Mouse (Mus musculus): Measurements from ENCODE around the gene Cfap46. TPM values are rescaled to one million over a fixed set of nuclear protein-coding genes. Genes with fewer than 3 reads are reported as not detected.

Cfap46 gene
- polyA plus RNA-seq, 1 experiment = not detected

DNA sequence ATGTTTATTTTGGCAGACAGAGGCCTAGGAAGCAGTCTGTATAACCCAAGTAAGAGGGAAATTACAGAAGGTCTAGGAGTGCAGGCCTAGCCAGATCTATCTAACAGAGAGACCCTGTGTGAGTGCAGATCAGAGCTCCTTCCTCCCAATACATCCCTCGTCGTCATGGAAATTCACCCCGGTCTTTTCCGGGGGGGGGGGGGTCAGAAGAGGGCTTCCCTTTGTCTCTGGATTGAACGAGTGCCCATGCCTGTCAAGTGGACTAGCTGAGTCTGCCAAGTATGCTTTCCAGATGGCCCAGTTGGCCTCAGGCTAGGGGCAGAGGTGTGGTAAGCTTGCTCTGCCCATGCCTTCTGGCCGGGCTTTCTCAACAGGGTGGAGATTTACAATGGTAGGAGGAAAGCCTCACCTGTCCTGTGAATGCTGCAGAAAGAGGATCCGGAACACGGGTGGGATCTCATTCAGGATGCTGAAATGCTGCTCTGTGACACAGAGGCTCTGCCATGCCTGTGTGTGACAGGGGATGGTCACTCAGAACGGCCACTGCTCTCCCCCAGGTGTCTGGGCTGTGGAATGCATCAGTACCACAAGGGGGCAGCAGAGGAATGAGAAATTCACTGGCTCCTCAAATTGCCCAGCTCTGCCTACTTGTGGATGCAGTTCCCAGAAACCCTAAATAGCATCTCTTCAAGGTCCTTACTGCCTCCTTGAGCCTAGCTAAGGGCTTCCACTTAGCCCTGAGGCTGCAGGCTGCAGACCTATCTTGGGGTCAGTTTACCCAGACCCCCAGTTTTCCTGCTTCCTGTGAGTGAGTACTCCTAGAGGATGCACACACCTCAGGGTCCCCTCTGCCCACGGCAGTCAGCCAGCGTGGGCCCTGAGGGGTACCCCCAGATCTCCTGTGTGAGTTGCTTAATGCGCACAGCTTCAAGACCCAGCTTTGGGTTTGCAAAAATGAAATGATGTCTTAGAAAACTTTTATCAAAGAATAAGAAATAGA, 67.5 kb downstream of the Cfap46 start:
- Histone ChIP-seq H3K4me1 (ENCODE audit: control insufficient read depth, insufficient read depth, insufficient read length, low read length) (no peaks in the 10 kb centered on the region), H3K27me3 (ENCODE audit: control insufficient read depth, insufficient read depth, low read length) (no peaks in the 10 kb centered on the region), H3K4me3 (ENCODE audit: low read depth, low read length) (no peak overlapping the region), H3K36me3 (ENCODE audit: control insufficient read depth, insufficient read depth, low read length) (no peaks in the 10 kb centered on the region), H3K27ac (ENCODE audit: insufficient read depth, low read depth, low read length) (no peak overlapping the region)
- 57% methylated on average over 12 of the region's 12 CpGs for WGBS
- TF ChIP-seq CTCF (IDR thresholded peaks at IDR 0.05; ENCODE audit: extremely low read depth, insufficient read length, insufficient replicate concordance, low read depth, low read length) (peak; percentile 73; the same call in 1 of the 2 replicates), POLR2A (IDR thresholded peaks at IDR 0.05; ENCODE audit: low read depth, low read length) (no peak)

DNA sequence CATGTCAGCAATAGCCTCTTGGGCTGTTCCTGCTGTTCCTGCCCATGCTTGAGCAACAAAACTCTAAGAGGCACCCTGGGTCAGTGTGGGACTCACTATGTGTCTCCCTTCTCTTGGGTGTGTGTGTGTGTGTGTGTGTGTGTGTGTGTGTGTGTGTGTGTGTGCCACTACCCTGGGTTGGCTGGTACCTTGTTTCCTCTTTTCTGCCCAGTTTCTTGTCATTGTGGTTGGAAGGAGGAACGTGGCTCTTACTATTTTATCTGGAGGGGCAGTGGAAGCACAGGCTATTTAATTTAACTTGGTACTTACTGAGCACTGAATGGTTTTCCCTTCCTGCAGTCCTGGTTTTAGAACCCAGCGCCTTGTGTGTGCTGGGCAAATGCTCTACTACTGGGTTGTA, 73.3 kb downstream of the Cfap46 start:
- Histone ChIP-seq H3K27ac (ENCODE audit: insufficient read depth, low read depth, low read length) (no peak overlapping the region), H3K4me1 (ENCODE audit: control insufficient read depth, insufficient read depth, insufficient read length, low read length) (no peaks in the 10 kb centered on the region), H3K4me3 (ENCODE audit: low read depth, low read length) (no peak overlapping the region), H3K27me3 (ENCODE audit: control insufficient read depth, insufficient read depth, low read length) (no peaks in the 10 kb centered on the region), H3K36me3 (ENCODE audit: control insufficient read depth, insufficient read depth, low read length) (no peaks in the 10 kb centered on the region)
- TF ChIP-seq CTCF (IDR thresholded peaks at IDR 0.05; ENCODE audit: extremely low read depth, insufficient read length, insufficient replicate concordance, low read depth, low read length) (no peak), POLR2A (IDR thresholded peaks at IDR 0.05; ENCODE audit: low read depth, low read length) (no peak)
- 62% methylated on average over 2 of the region's 2 CpGs for WGBS

GRCm38 (mm10) chr7:139595862-139596261, 87.8 kb downstream of the Cfap46 start:
- no peaks in the 10 kb centered on the region for H3K36me3 ChIP-seq (ENCODE audit: control insufficient read depth, insufficient read depth, low read length)
- H3K4me3 ChIP-seq (ENCODE audit: low read depth, low read length) = no peak overlapping the region
- H3K4me1 ChIP-seq (ENCODE audit: control insufficient read depth, insufficient read depth, insufficient read length, low read length) = no peaks in the 10 kb centered on the region
- 58% methylated on average over 6 of the region's 6 CpGs for WGBS
- no peak overlapping the region for H3K27ac ChIP-seq (ENCODE audit: insufficient read depth, low read depth, low read length)
- H3K27me3 ChIP-seq (ENCODE audit: control insufficient read depth, insufficient read depth, low read length) = no peaks in the 10 kb centered on the region; the same call in 1 of the 2 replicates
- TF ChIP-seq POLR2A (IDR thresholded peaks at IDR 0.05; ENCODE audit: low read depth, low read length) (no peak), CTCF (IDR thresholded peaks at IDR 0.05; ENCODE audit: extremely low read depth, insufficient read length, insufficient replicate concordance, low read depth, low read length) (no peak)

DNA sequence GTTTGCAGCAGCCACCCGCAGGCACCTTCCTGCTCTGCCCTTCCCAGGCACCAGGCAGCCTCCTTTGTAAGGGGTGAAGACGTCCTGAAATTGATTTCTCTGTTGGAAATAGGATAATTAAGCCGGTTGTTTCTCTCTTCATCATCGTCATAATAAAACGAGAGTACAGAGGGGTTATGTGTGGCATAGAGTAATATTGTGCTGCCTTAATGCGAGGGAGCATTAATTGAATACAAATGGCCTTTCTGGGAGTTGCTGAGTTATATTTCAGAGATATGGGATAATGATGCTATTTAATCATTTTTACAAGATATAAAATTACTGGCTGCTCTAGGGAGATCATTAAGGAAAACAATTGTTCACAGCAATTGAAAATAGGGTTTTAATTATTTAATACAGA, 88.3 kb downstream of the Cfap46 start:
- 61% methylated on average over 6 of the region's 6 CpGs for WGBS
- no peak for TF ChIP-seq CTCF (IDR thresholded peaks at IDR 0.05; ENCODE audit: extremely low read depth, insufficient read length, insufficient replicate concordance, low read depth, low read length)
- TF ChIP-seq POLR2A (IDR thresholded peaks at IDR 0.05; ENCODE audit: low read depth, low read length) = no peak
- H3K4me1 ChIP-seq (ENCODE audit: control insufficient read depth, insufficient read depth, insufficient read length, low read length) = no peaks in the 10 kb centered on the region
- H3K36me3 ChIP-seq (ENCODE audit: control insufficient read depth, insufficient read depth, low read length) = no peaks in the 10 kb centered on the region
- no peak overlapping the region for H3K4me3 ChIP-seq (ENCODE audit: low read depth, low read length)
- H3K27ac ChIP-seq (ENCODE audit: insufficient read depth, low read depth, low read length) = no peak overlapping the region
- H3K27me3 ChIP-seq (ENCODE audit: control insufficient read depth, insufficient read depth, low read length) = no peaks in the 10 kb centered on the region; the same call in 1 of the 2 replicates

DNA sequence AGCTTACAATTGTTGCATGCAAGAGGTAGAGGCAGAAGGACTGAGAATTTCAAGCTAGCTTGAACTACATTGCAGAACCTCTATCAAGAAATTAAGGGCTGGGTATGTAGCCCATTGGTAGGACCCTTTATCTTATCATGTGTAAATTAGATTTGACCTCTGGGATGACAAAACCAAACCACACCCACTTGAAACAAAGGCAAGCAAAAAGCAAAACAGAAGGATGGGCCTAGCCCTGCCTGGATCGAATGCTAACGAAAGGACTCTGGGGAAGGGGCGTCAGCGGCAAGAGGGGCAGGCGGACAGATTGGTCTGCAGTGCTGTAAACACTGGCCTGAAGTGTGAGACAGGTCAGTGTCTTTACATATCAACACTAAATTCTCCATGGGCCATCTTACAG, 92.3 kb downstream of the Cfap46 start:
- TF ChIP-seq POLR2A (IDR thresholded peaks at IDR 0.05; ENCODE audit: low read depth, low read length) = no peak
- no peak for TF ChIP-seq CTCF (IDR thresholded peaks at IDR 0.05; ENCODE audit: extremely low read depth, insufficient read length, insufficient replicate concordance, low read depth, low read length)
- H3K4me1 ChIP-seq (ENCODE audit: control insufficient read depth, insufficient read depth, insufficient read length, low read length) = no peaks in the 10 kb centered on the region
- WGBS = 70% methylated on average over 5 of the region's 5 CpGs
- H3K36me3 ChIP-seq (ENCODE audit: control insufficient read depth, insufficient read depth, low read length) = no peaks in the 10 kb centered on the region
- no peak overlapping the region for H3K4me3 ChIP-seq (ENCODE audit: low read depth, low read length)
- no peak overlapping the region for H3K27ac ChIP-seq (ENCODE audit: insufficient read depth, low read depth, low read length)
- H3K27me3 ChIP-seq (ENCODE audit: control insufficient read depth, insufficient read depth, low read length) = peaks cover 8% of the 10 kb centered on the region; the same call in 1 of the 2 replicates

- H3K36me3 ChIP-seq (ENCODE audit: control insufficient read depth, insufficient read depth, low read length) = no peaks in the 10 kb centered on the region
- H3K27ac ChIP-seq (ENCODE audit: insufficient read depth, low read depth, low read length) = no peak overlapping the region
- H3K27me3 ChIP-seq (ENCODE audit: control insufficient read depth, insufficient read depth, low read length) = peaks cover 17% of the 10 kb centered on the region
- TF ChIP-seq CTCF (IDR thresholded peaks at IDR 0.05; ENCODE audit: extremely low read depth, insufficient read length, insufficient replicate concordance, low read depth, low read length) = peak; percentile 61; the same call in 1 of the 2 replicates
- TF ChIP-seq POLR2A (IDR thresholded peaks at IDR 0.05; ENCODE audit: low read depth, low read length) = no peak
- no peak overlapping the region for H3K4me3 ChIP-seq (ENCODE audit: low read depth, low read length)
- no peaks in the 10 kb centered on the region for H3K4me1 ChIP-seq (ENCODE audit: control insufficient read depth, insufficient read depth, insufficient read length, low read length)
- 34% methylated on average over 3 of the region's 3 CpGs for WGBS
These were observed 93.3 kb downstream of the Cfap46 start for GRCm38 (mm10) chr7:139590302-139590701.

- no peak for TF ChIP-seq POLR2A (IDR thresholded peaks at IDR 0.05; ENCODE audit: low read depth, low read length)
- no peak for TF ChIP-seq CTCF (IDR thresholded peaks at IDR 0.05; ENCODE audit: extremely low read depth, insufficient read length, insufficient replicate concordance, low read depth, low read length)
- H3K27me3 ChIP-seq (ENCODE audit: control insufficient read depth, insufficient read depth, low read length) = peaks cover 38% of the 10 kb centered on the region
- WGBS = 32% methylated on average over 7 of the region's 7 CpGs
- H3K4me1 ChIP-seq (ENCODE audit: control insufficient read depth, insufficient read depth, insufficient read length, low read length) = no peaks in the 10 kb centered on the region
- no peak overlapping the region for H3K4me3 ChIP-seq (ENCODE audit: low read depth, low read length)
- no peaks in the 10 kb centered on the region for H3K36me3 ChIP-seq (ENCODE audit: control insufficient read depth, insufficient read depth, low read length)
- H3K27ac ChIP-seq (ENCODE audit: insufficient read depth, low read depth, low read length) = no peak overlapping the region
These were observed 95.7 kb downstream of the Cfap46 start for GRCm38 (mm10) chr7:139587919-139588318.
